Mouse (Mus musculus) stomach, embryonic 16.5 days (tissue): ENCODE measurements around the gene Syt16. TPM values are rescaled to one million over a fixed set of nuclear protein-coding genes. Genes with fewer than 3 reads are reported as not detected.

Experiments
- ATAC-seq: fragments of 200-750 bp; cut with Nextera tagmentation; 2 replicates; pipeline ENCODE4 v1.8.0; 2017; ENCODE audit warnings: moderate number of reproducible peaks, moderate TSS enrichment; ENCODE audit not compliant: insufficient read depth, low FRiP score
- H3K27ac ChIP-seq: fragments of 300-500 bp; sonication (generic); 2 replicates; pipeline ENCODE4 v1.5.1; 2014; ENCODE audit warnings: low read length
- H3K27me3 ChIP-seq: fragments of 300-500 bp; sonication (generic); 2 replicates; pipeline ENCODE4 v1.6.1; 2014; ENCODE audit warnings: low read length, control low read depth, mixed read lengths; ENCODE audit not compliant: control insufficient read depth, insufficient read depth
- H3K36me3 ChIP-seq: fragments of 300-500 bp; sonication (generic); 2 replicates; pipeline ENCODE4 v1.6.1; 2014; ENCODE audit warnings: low read length; ENCODE audit not compliant: control insufficient read depth, insufficient read depth
- H3K4me1 ChIP-seq: fragments of 300-500 bp; sonication (generic); 2 replicates; pipeline ENCODE4 v1.6.1; 2014; ENCODE audit warnings: low read length, control low read depth, mixed read lengths; ENCODE audit not compliant: control insufficient read depth, insufficient read depth
- H3K4me2 ChIP-seq: fragments of 300-500 bp; sonication (generic); 2 replicates; pipeline ENCODE4 v1.6.1; 2014; ENCODE audit warnings: low read depth, low read length, mixed read lengths
- H3K4me3 ChIP-seq: fragments of 300-500 bp; sonication (generic); replicated peaks from 2 replicates; pipeline ENCODE4 v1.5.1; 2014; ENCODE audit warnings: mild to moderate bottlenecking, low read length
- H3K9ac ChIP-seq: fragments of 300-500 bp; sonication (generic); 2 replicates; pipeline ENCODE4 v1.6.1; 2014; ENCODE audit warnings: low read length
- H3K9me3 ChIP-seq: fragments of 300-500 bp; sonication (generic); replicated peaks from 2 replicates; pipeline ENCODE4 v1.6.1; 2016; ENCODE audit warnings: low read length, control low read depth; ENCODE audit not compliant: control insufficient read depth
- whole genome bisulfite sequencing: fragments of 180-500 bp; shearing (Covaris S2); extraction: QIAGEN DNeasy Blood & Tissue Kit; methylation state at CpG from one replicate; pipeline ENCODE4 v1.1.7; 2014; 5-methylcytosine and 5-hydroxymethylcytosine counted together
- polyA plus RNA-seq: library from polyadenylated mRNA; unstranded; fragments of >200 nt; fragmentation: Nextera tagmentation; extraction: Ambion mirVana; gene quantifications from 2 replicates; pipeline ENCODE4 v1.2.1, GENCODE M21; 2015

Syt16 gene
- polyA plus RNA-seq, 1 experiment from 2014 or later, result 3.7 TPM

DNA sequence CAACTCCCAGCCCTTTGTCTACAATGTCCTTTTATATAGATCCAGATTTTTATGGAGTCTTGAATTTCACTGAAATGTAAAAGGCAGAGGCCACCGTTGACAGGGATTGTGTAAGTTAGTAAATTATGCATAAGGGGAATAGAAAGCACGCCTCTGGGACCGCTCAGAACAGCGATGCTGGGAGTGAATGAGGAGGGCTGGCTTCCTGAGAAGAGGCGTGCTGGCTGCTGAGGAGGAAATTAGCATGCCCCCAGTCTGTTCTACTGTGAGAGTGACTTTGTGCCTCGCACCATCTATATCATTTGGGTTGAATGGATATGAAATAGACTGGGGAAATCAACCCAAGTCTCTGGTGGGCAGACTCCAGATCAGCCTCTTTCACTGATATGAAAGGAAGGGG lies 46.3 kb downstream of the Syt16 start:
- WGBS, result 64% methylated on average over 6 of the region's 6 CpGs
- no peaks in the 10 kb centered on the region for H3K36me3 ChIP-seq
- H3K4me2 ChIP-seq, result no peak overlapping the region
- ATAC-seq, result no peak
- H3K9me3 ChIP-seq, result no peaks in the 10 kb centered on the region
- no peaks in the 10 kb centered on the region for H3K27me3 ChIP-seq
- no peak overlapping the region for H3K9ac ChIP-seq
- H3K4me3 ChIP-seq, result no peak overlapping the region
- no peaks in the 10 kb centered on the region for H3K4me1 ChIP-seq
- H3K27ac ChIP-seq, result no peak overlapping the region

DNA sequence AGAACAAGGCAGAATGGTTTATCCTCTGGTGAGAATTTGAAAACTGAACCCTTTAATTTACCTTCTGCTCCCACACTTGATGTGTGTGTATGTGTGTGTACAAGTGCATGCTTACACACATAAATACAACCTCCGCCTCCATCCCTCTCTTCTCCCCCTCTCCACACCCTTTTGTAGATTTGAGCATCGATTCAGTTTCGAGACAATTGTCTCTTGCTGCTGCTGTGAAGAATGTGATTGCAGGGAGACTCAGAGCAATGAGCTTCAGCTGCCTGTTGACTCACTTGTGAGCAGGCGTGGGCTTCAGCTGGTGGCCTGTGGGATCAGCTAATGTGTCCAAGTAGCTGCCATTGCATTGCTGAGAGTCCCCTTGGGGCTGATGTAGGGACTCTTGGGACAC lies 46.8 kb downstream of the Syt16 start:
- H3K27ac ChIP-seq, result no peak overlapping the region
- H3K9ac ChIP-seq, result no peak overlapping the region
- no peaks in the 10 kb centered on the region for H3K27me3 ChIP-seq
- WGBS, result 82% methylated on average over 4 of the region's 4 CpGs
- H3K4me3 ChIP-seq, result no peak overlapping the region
- H3K36me3 ChIP-seq, result no peaks in the 10 kb centered on the region
- H3K4me2 ChIP-seq, result no peak overlapping the region
- ATAC-seq, result no peak
- no peaks in the 10 kb centered on the region for H3K9me3 ChIP-seq
- H3K4me1 ChIP-seq, result no peaks in the 10 kb centered on the region

DNA sequence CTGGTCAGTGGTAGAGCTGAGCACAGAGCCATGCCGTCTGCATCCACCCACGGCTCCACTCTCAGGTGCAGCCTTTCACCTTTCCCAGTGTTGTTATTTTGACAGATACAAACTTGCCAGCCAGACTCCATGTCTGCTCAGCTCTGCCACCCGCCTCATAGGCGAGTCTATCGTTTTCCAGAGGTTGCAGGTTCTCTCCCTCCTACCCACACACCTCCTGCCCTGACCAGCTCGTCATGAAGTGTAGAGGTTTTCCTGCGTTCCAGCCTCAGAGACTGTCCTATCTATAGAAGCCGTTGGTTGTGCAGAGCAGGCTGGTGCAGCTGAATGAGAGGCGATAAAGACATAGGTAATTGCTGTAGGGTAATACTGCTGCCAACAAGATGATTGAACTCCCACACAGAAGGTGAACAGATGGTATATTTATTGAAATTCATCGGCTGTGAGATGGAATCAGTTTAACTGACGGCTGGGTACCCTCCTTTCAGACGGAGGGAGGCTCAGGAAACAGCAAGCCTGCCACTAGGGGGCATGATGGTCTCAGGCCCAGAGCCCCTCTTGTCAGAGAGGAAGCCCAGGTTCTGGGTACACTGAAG lies 58.0 kb downstream of the Syt16 start:
- Histone ChIP-seq H3K27me3 (no peaks in the 10 kb centered on the region), H3K36me3 (no peaks in the 10 kb centered on the region), H3K4me2 (no peak overlapping the region), H3K27ac (no peak overlapping the region), H3K4me1 (no peaks in the 10 kb centered on the region), H3K4me3 (no peak overlapping the region), H3K9me3 (no peaks in the 10 kb centered on the region), H3K9ac (no peak overlapping the region)
- WGBS, result 52% methylated on average over 12 of the region's 12 CpGs
- ATAC-seq, result 0 out of 2 replicates have a peak, but pooled peaks have one; percentile 25

DNA sequence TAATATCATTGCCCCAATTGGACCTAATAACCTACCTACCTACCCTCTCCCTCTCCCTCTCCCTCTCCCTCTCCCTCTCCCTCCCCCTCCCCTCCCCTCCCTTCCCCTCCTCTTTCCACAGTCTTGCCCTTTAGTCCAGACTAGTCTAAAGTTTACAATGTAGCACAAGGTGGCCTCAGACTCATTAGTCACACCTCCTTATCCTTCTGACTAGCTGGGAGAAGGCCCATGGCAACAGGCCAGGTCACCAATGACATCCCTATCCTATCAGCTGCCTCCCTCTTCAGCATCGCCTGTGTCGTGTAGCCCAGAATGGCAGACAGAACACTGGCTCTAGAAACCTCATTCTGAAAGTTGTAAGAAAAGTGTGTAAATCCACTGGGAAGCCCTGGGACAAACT lies 58.7 kb downstream of the Syt16 start:
- Histone ChIP-seq H3K27ac (no peak overlapping the region), H3K4me1 (no peaks in the 10 kb centered on the region), H3K9ac (no peak overlapping the region), H3K4me2 (no peak overlapping the region), H3K9me3 (no peaks in the 10 kb centered on the region), H3K27me3 (no peaks in the 10 kb centered on the region), H3K4me3 (no peak overlapping the region), H3K36me3 (no peaks in the 10 kb centered on the region)
- no peak for ATAC-seq
- 54% methylated on average over 2 of the region's 2 CpGs for WGBS

DNA sequence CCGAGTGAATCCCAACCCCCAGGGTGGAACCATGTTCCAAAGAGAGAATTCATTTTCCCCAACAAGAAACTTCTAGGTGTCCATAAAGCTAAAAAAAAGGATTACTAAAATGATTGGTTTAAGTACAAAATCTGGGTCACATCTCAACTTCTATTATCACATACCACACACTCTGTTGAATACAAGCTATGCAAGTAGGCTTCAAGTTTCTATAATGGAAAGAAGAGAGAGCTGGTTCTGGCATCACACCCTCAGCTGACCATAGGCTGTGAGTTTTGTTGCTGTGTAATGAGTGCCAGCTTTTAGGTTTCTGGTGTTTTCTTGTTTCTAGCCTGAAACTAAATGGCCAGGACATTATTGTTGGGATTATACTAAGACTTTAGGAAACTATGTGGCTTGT lies 65.1 kb downstream of the Syt16 start:
- H3K9ac ChIP-seq, result no peak overlapping the region
- no peak for ATAC-seq
- H3K4me3 ChIP-seq, result no peak overlapping the region
- H3K27me3 ChIP-seq, result no peaks in the 10 kb centered on the region
- H3K4me1 ChIP-seq, result no peaks in the 10 kb centered on the region
- H3K4me2 ChIP-seq, result no peak overlapping the region
- H3K9me3 ChIP-seq, result no peaks in the 10 kb centered on the region
- H3K36me3 ChIP-seq, result no peaks in the 10 kb centered on the region
- H3K27ac ChIP-seq, result no peak overlapping the region
- WGBS, result 84% methylated on average over 1 of the region's 1 CpGs

DNA sequence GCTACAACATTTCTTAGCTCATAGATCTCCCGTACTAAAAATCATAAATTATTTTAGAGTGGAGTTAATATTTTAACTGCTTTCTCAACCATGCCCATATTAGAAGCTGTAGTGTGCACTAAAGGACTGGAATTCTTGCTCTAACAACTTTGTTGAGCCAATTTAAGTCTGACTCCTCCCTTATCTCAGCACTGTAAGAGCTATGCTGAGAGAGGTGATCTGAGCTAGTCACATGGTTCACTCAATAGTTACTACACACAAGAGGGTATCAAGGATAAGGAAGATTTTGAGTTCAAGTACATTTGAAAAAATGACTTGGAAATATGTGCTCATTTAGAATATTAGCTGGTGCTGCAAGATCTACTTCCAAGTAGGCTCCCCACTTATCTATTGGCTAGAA lies 71.5 kb downstream of the Syt16 start:
- Histone ChIP-seq H3K4me3 (no peak overlapping the region), H3K27ac (no peak overlapping the region), H3K4me1 (no peaks in the 10 kb centered on the region), H3K4me2 (no peak overlapping the region), H3K27me3 (no peaks in the 10 kb centered on the region), H3K36me3 (no peaks in the 10 kb centered on the region), H3K9ac (no peak overlapping the region), H3K9me3 (no peaks in the 10 kb centered on the region)
- ATAC-seq, result no peak
- WGBS, result 84% methylated on average over 1 of the region's 1 CpGs

DNA sequence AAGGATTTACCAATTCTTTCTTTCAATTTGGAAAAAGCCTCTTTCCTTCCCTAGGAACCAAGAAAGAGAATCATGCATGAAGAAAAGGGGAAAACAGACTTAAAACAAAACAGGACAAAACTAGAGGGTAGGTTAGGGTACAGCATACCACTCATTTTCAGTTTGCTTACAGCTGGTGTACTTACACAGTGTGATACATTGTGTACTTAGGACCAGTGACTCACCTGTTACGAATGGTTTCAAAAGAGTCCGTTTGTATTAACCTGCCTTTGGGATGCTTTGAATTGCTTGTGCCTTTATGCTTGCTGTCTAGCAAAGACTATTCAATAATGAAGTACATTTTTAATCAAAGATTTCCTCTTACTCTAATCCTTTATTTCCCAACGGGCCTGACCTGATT lies 78.1 kb downstream of the Syt16 start:
- no peak overlapping the region for H3K4me3 ChIP-seq
- peak; percentile 69; the same call in 1 of the 2 replicates for ATAC-seq
- WGBS, result 52% methylated on average over 3 of the region's 3 CpGs
- no peak overlapping the region for H3K4me2 ChIP-seq
- no peaks in the 10 kb centered on the region for H3K27me3 ChIP-seq
- H3K9me3 ChIP-seq, result no peaks in the 10 kb centered on the region
- H3K9ac ChIP-seq, result no peak overlapping the region
- H3K36me3 ChIP-seq, result no peaks in the 10 kb centered on the region
- H3K4me1 ChIP-seq, result no peaks in the 10 kb centered on the region
- no peak overlapping the region for H3K27ac ChIP-seq

DNA sequence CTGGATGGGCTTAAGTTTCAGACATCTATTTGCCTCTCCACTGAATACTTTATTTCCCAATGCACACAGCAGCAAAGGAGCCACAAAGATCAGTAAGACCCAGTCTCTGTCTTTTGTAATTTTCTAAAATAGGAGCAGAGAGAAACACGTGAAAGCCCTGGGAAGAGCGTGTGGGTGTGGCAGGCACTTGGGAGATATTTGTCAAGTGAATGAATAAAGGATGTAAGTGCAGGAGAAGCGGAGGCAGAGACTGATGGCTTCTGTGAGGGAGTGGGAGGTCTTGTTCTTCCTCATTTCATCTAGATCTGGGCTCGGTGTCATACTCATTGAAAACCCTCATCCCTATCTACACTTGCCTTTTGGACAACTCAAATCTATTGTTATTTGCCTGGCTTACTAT lies 78.6 kb downstream of the Syt16 start:
- no peak for ATAC-seq
- Histone ChIP-seq H3K9me3 (no peaks in the 10 kb centered on the region), H3K27me3 (no peaks in the 10 kb centered on the region), H3K9ac (no peak overlapping the region), H3K4me3 (no peak overlapping the region), H3K4me1 (no peaks in the 10 kb centered on the region), H3K4me2 (no peak overlapping the region), H3K27ac (no peak overlapping the region), H3K36me3 (no peaks in the 10 kb centered on the region)
- WGBS, result 57% methylated on average over 4 of the region's 4 CpGs

DNA sequence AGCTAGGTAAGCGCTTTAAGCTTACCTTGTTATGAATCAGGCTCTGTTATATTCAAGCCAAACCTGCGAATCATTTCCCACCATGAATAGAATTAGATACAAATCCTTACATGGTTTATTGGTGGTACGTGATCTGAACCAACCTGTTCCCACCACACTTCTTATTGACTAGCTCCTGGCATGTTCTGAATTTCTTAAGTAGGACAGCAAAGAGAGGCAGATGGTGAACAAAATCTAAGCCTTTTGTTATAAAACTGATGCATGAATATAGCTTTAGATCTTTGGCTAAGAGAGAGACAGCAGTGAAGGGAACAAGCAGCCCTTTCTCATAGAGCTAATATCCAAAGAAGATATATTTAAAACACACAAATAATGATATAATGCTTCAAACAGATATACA lies 83.7 kb downstream of the Syt16 start:
- Histone ChIP-seq H3K4me1 (no peaks in the 10 kb centered on the region), H3K9me3 (no peaks in the 10 kb centered on the region), H3K36me3 (no peaks in the 10 kb centered on the region), H3K27ac (no peak overlapping the region), H3K9ac (no peak overlapping the region), H3K27me3 (no peaks in the 10 kb centered on the region), H3K4me3 (no peak overlapping the region), H3K4me2 (no peak overlapping the region)
- 85% methylated on average over 3 of the region's 3 CpGs for WGBS
- no peak for ATAC-seq

DNA sequence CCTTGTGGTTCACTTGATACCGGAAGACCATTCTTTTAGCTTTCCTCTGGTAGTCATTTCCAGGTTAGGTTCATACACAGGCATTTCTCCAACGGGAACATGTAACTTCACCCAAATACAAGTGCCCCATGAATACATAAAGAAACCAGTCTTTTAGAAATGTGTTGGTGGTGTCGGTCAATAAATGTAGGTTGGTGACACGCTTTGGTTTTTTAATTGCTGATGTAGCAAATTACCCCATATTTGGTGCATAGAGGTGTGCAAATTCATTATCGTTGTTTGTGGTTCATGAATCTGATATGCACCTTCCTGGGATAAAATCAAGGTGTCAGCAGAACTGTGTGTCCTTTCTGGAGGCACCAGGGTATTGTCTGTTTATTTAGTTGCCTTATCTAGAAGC lies 86.9 kb downstream of the Syt16 start:
- Histone ChIP-seq H3K9me3 (no peaks in the 10 kb centered on the region), H3K4me3 (no peak overlapping the region), H3K4me2 (no peak overlapping the region), H3K27ac (no peak overlapping the region), H3K27me3 (no peaks in the 10 kb centered on the region), H3K36me3 (no peaks in the 10 kb centered on the region), H3K9ac (no peak overlapping the region), H3K4me1 (no peaks in the 10 kb centered on the region)
- WGBS, result 86% methylated on average over 5 of the region's 5 CpGs
- no peak for ATAC-seq
